Mouse (Mus musculus): ENCODE measurements around the gene Olfr374.

- no peak for TF ChIP-seq CTCF (IDR thresholded peaks at IDR 0.05; ENCODE audit: control insufficient read depth, insufficient read depth, insufficient replicate concordance, low read depth, low read length)
- TF ChIP-seq POLR2A (IDR thresholded peaks at IDR 0.05; ENCODE audit: control insufficient read depth, low read depth, low read length) = peak; percentile 57
These were observed 28.1 kb downstream of the Olfr374 start, which contains the start of gene Tpm4 for GRCm38 (mm10) chr8:72134756-72135445.

All from testis, adult 2 months (tissue).